Mouse (Mus musculus): ENCODE results near the gene Serinc3. TPM values are rescaled to one million over a fixed set of nuclear protein-coding genes. Genes with fewer than 3 reads are reported as not detected.

Gene Serinc3
- total and polyA plus RNA-seq, 3 experiments = 345 to 611 (median 467) TPM

DNA sequence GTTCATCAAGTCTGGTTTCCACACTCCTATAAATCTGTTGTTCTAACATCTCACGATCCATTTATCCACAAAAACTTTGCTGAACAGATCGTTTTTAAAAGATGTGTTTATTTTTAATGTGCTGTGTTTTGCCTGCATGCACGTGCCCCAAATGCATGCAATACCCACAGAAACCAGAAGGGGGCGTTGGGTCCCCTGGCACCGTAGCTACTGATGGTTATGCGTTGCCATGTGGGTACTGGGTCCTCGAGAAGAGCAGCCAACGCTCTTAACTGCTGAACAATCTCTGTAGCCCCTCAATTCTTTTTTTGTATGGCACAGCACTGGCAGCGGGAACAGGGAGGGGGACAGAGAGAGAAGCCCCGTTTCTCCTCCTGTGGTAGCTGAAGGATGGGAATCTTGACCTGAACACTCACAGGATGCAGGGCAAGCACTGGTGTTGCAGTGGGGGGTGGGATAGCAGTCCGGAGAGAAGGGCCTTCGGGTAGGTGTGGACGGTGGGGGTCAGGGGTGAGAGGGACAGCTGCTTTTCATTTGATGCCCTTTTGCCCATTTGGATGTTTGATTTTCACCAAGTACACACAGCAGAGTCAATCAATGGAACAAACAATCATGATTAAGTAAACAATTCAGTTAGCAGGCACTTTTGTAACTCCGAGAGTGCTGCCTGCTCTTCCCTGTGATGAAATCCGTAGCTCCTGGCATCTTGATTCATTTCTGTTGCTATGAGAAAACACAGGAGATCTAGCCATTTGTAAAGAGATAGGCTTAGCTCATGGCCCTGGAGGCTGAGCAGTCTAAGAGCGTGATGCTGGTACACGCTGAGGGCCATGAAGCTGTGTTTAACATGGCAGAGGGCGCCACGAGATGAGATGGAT is 58.3 kb downstream of the Serinc3 start:
- H3K36me3 ChIP-seq (replicated peaks in 1 of 2; ENCODE audit: control insufficient read depth in 1 of 2, insufficient read depth in 1 of 2, low read length in 1 of 2) = no peaks in the 10 kb centered on the region
- H3K27me3 ChIP-seq (replicated peaks) = no peaks in the 10 kb centered on the region
- H3K4me2 ChIP-seq (ENCODE audit: insufficient read depth, low read depth, poor library complexity, severe bottlenecking) = no peak overlapping the region
- dilution Hi-C loops (cut with MboI; ENCODE audit: extremely low pct_ligation_motif_present, extremely low pct_unique_long_range_greater_than_20kb, low sequenced_read_pairs) = no loop called here
- H3K27ac ChIP-seq (ENCODE audit: insufficient read depth, low read depth) = no peak overlapping the region
- TF ChIP-seq MEF2A (IDR thresholded peaks at IDR 0.05; ENCODE audit: borderline replicate concordance, low read depth, low read length) = no peak
- 0 out of 2 replicates have a peak, but pooled peaks have one; percentile 57 for TF ChIP-seq MYC (IDR thresholded peaks at IDR 0.05; ENCODE audit: low read depth, low read length)
- no peak for TF ChIP-seq SIN3A (IDR thresholded peaks at IDR 0.05; ENCODE audit: low read length)
- no peak for TF ChIP-seq ZMIZ1 (IDR thresholded peaks at IDR 0.05; ENCODE audit: low read depth, low read length)
- peak; percentile 75 to 82 for TF ChIP-seq CTCF (conservative IDR thresholded peaks at IDR 0.05 in 1 of 2, IDR thresholded peaks at IDR 0.05 in 1 of 2; ENCODE audit: low read depth in 2 of 2, low read length in 2 of 2)
- TF ChIP-seq MAX (IDR thresholded peaks at IDR 0.05; ENCODE audit: low read length) = peak; percentile 77
- TF ChIP-seq NRF1 (IDR thresholded peaks at IDR 0.05; ENCODE audit: low read depth, low read length) = no peak
- TF ChIP-seq SMC3 (IDR thresholded peaks at IDR 0.05; ENCODE audit: low read depth, low read length) = peak; percentile 52
- TF ChIP-seq RAD21 (IDR thresholded peaks at IDR 0.05; ENCODE audit: low read depth, low read length) = peak; percentile 41
- peak; percentile 95 for TF ChIP-seq BHLHE40 (IDR thresholded peaks at IDR 0.05; ENCODE audit: low read depth, low read length)
- peak; percentile 41; the same call in 1 of the 2 replicates for TF ChIP-seq MXI1 (IDR thresholded peaks at IDR 0.05; ENCODE audit: low read depth, low read length)
- peaks cover 9 to 35% of the 10 kb centered on the region in 2 experiments for H3K4me1 ChIP-seq (ENCODE audit: control insufficient read depth in 1 of 2, insufficient read depth in 2 of 2)
- in situ Hi-C loops (cut with MboI; ENCODE audit: low pct_ligation_motif_present, low pct_unique_long_range_greater_than_20kb, low sequenced_read_pairs) = no loop called here
- peak; percentile 51 for DNase-seq (ENCODE audit: extremely low read depth)
- no peaks in the 10 kb centered on the region for H3K9me3 ChIP-seq (replicated peaks; ENCODE audit: low read length)
- H3K9ac ChIP-seq (ENCODE audit: insufficient read depth, low read depth) = no peak overlapping the region
- H3K79me2 ChIP-seq (replicated peaks; ENCODE audit: control insufficient read depth, extremely low read depth, insufficient read depth, poor library complexity, severe bottlenecking) = no peaks in the 10 kb centered on the region
- no peak overlapping the region for H3K4me3 ChIP-seq (replicated peaks in 1 of 3; ENCODE audit: low read depth in 2 of 3, low read length in 2 of 3, poor library complexity in 1 of 3)

DNA sequence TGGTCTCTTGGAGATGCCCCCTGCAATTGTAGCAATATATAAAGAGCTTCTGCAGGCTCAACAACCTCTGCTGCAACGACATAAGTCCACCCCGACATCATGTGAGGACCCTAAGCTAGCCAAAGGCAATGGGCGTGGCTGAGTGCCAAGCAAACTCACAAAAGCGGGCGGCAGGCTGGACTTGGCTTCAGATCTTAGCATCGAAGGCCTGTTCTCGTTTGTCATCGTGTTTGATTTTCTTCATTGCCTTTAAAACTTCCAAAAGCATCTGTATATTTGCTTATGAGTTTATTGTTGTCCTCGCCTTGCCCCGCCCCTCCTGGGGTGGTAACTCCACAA is 60.9 kb downstream of the Serinc3 start:
- no peak for DNase-seq (ENCODE audit: extremely low read depth)
- TF ChIP-seq ETS1 (conservative IDR thresholded peaks at IDR 0.05; ENCODE audit: low read depth, low read length) (no peak), HCFC1 (IDR thresholded peaks at IDR 0.05; ENCODE audit: low read depth, low read length) (no peak), GABPA (IDR thresholded peaks at IDR 0.05; ENCODE audit: insufficient replicate concordance, low read depth, low read length) (no peak), BHLHE40 (IDR thresholded peaks at IDR 0.05; ENCODE audit: low read depth, low read length) (no peak), MAX (IDR thresholded peaks at IDR 0.05; ENCODE audit: low read length) (no peak), USF2 (conservative IDR thresholded peaks at IDR 0.05; ENCODE audit: low read depth, low read length) (no peak), NRF1 (IDR thresholded peaks at IDR 0.05; ENCODE audit: low read depth, low read length) (no peak), MEF2A (IDR thresholded peaks at IDR 0.05; ENCODE audit: borderline replicate concordance, low read depth, low read length) (no peak), MAZ (IDR thresholded peaks at IDR 0.05; ENCODE audit: low read depth, low read length) (no peak), USF1 (IDR thresholded peaks at IDR 0.05; ENCODE audit: low read depth, low read length) (no peak), ZC3H11A (IDR thresholded peaks at IDR 0.05; ENCODE audit: low read depth, low read length) (no peak), NELFE (IDR thresholded peaks at IDR 0.05; ENCODE audit: low read depth, low read length) (no peak), MXI1 (IDR thresholded peaks at IDR 0.05; ENCODE audit: low read depth, low read length) (no peak), ZKSCAN1 (IDR thresholded peaks at IDR 0.05; ENCODE audit: borderline replicate concordance, low read depth, low read length) (no peak), IRF4 (IDR thresholded peaks at IDR 0.05; ENCODE audit: low read depth, low read length) (no peak)
- H3K4me1 ChIP-seq (ENCODE audit: control insufficient read depth in 1 of 2, insufficient read depth in 2 of 2) = peaks cover 9 to 20% of the 10 kb centered on the region in 2 experiments
- H3K9me3 ChIP-seq (replicated peaks; ENCODE audit: low read length) = no peaks in the 10 kb centered on the region
- peaks cover 10% of the 10 kb centered on the region for H3K27me3 ChIP-seq (replicated peaks)
- in situ Hi-C loops (cut with MboI; ENCODE audit: low pct_ligation_motif_present, low pct_unique_long_range_greater_than_20kb, low sequenced_read_pairs) (no loop called here), dilution Hi-C loops (cut with MboI; ENCODE audit: extremely low pct_ligation_motif_present, extremely low pct_unique_long_range_greater_than_20kb, low sequenced_read_pairs) (no loop called here)
- no peaks in the 10 kb centered on the region for H3K36me3 ChIP-seq (replicated peaks in 1 of 2; ENCODE audit: control insufficient read depth in 1 of 2, insufficient read depth in 1 of 2, low read length in 1 of 2)
- no peak overlapping the region for H3K4me2 ChIP-seq (ENCODE audit: insufficient read depth, low read depth, poor library complexity, severe bottlenecking)
- no peaks in the 10 kb centered on the region for H3K79me2 ChIP-seq (replicated peaks; ENCODE audit: control insufficient read depth, extremely low read depth, insufficient read depth, poor library complexity, severe bottlenecking)
- no peak overlapping the region for H3K9ac ChIP-seq (ENCODE audit: insufficient read depth, low read depth)
- no peak overlapping the region for H3K4me3 ChIP-seq (replicated peaks in 1 of 3; ENCODE audit: low read depth in 2 of 3, low read length in 2 of 3, poor library complexity in 1 of 3)
- H3K27ac ChIP-seq (ENCODE audit: insufficient read depth, low read depth) = no peak overlapping the region

Data from CH12.LX (cell line).